Mouse (Mus musculus) urinary bladder, postnatal 4 days (tissue): Measurements from ENCODE around the gene Cltb.

Source experiments
- DNase-seq, 2 experiments: peaks; one replicate each; pipeline ENCODE4 v3.0.0; 2021 to 2022; ENCODE audit warnings: low spot score in 2 of 2

The Cltb gene

DNA sequence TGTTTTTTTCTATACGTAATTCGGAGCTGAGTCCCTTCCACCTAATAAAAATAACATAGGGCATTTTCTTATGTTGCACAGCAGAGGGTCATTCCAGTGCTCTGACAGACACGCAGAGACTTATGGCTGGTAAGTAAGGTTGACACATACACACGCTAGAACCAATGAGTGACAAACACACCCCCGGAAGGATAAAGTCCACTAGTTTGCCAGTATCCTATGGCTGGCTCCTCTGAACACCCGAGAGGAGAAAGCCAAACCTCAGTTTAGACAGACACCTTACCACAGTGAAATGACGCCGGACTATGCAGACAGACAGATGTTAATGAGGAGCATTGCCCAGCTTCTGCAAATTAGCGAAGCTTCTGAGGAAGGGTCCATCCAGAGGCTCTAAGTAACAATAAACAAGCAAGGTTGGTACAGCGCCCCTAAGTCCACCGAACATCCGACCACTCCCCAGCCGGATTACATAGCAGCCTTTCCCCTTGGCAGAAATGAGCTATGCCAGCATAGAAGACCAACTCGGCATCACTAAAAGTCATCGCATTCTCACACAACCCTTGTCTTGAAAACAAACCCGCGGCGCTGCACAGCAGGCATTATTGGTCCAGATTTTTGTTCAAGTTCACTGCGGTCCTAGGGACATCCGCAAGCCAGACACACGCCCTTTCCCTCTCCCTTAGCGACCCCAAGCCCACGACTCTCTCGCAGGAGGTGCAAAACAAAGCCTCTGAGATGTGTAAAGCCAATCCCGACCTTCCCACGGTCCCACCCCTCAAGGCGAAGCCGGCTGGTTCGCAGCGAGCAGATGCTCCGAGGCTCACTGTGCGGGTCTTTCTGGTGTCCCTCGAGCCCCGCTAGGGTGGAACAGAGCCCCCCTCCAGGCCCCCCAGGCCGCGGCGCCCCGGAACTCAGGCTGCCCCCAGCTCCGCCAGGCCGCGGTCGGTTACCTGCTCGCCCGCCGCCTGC lies 46.6 kb downstream of the Cltb start:
- no peak for DNase-seq

- no peak for DNase-seq
These were observed 48.6 kb downstream of the Cltb start for GRCm38 (mm10) chr13:54562562-54562961.

DNA sequence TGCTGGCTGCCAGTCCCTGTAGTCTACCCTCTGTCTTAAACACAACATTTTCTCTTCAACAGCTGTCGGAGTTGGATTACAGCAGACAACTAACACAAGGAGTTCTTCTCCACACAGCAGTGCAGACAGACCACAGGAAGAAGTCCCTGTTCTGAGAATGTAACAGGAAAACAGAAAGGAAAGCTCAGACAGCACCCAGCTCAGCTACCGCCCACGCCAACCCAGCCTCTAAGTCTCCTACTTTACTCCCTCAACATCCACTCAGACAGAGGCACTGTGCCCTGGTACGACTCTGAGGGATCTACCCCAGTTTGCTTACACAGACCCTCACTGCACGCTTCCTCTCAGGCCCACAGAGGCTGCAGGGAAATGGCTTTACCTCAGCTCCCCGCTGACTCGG lies 50.5 kb downstream of the Cltb start:
- no peak for DNase-seq

- DNase-seq = no peak
These were observed 51.5 kb downstream of the Cltb start for GRCm38 (mm10) chr13:54559656-54560055.

GRCm38 (mm10) chr13:54557652-54558051 lies 53.5 kb downstream of the Cltb start:
- DNase-seq = no peak

GRCm38 (mm10) chr13:54556796-54557195 lies 54.3 kb downstream of the Cltb start:
- no peak for DNase-seq

GRCm38 (mm10) chr13:54556176-54556575 lies 55.0 kb downstream of the Cltb start:
- DNase-seq = no peak

- DNase-seq = no peak
These were observed 63.1 kb downstream of the Cltb start for GRCm38 (mm10) chr13:54548036-54548435.
